Mouse (Mus musculus): ENCODE results near the gene Rasgrp4. TPM values are rescaled to one million over a fixed set of nuclear protein-coding genes. Genes with fewer than 3 reads are reported as not detected.
"Not testable (repeated sequence)": the region's sequence is repeated elsewhere in the genome, so short reads cannot be mapped to it uniquely, and the experiment has no call there.

The Rasgrp4 gene
- polyA plus RNA-seq, 1 experiment from 2014 or later: 1.2 TPM

DNA sequence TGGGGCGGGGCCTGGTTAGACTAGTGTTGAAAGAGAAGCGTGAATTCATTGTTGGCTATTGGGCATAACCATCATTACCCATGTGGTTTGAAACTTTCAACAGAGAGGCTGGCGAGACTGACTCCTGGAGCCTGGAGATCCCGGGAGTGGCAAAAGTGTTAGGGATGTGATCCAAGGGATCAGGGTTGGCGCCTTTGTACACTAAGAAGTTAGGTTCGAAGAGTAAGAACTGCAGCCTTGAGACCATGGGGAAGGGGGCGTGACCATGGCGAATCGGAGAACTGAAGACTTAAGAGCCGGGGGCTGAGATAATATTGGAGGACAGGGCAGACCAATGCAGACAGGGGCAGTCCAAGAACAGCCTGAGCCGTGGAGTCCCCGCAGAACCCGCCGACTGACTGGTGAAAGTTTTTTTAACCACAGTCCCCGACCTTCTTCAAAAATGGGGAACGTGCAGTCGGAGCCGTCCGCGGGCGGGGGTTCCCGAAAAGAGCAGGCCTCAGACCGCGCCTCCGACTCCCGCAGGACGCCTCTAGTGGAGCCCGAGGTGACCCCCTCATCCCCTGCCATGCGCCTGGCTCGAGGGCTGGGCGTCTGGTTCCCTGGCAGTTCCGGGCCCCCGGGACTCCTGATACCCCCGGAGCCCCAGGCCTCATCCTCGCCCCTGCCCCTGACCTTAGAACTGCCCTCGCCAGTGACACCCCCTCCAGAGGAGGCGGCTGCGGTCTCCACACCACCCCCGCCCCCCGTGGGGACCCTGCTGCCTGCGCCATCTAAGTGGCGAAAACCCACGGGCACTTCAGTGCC, 36.3 kb downstream of the Rasgrp4 start:
- Histone ChIP-seq H3K4me1 (ENCODE audit: control insufficient read depth, insufficient read depth, low read depth, low read length) (peaks cover 27% of the 10 kb centered on the region), H3K4me2 (ENCODE audit: low read length) (peak overlapping the region; percentile 76), H3K36me3 (ENCODE audit: control insufficient read depth, insufficient read depth, low read length) (peaks cover 23% of the 10 kb centered on the region), H3K27ac (ENCODE audit: low read depth, low read length) (no peak overlapping the region), H3K4me3 (ENCODE audit: low read length) (peak overlapping the region; percentile 80), H3K27me3 (replicated peaks; ENCODE audit: control insufficient read depth, insufficient read depth, low read length) (peaks cover 30% of the 10 kb centered on the region), H3K9me3 (ENCODE audit: control insufficient read depth, low read length) (no peaks in the 10 kb centered on the region), H3K9ac (ENCODE audit: low read depth, low read length) (peak overlapping the region; percentile 33)
- 1% methylated on average over 41 of the region's 43 CpGs for WGBS
- no peak for ATAC-seq

DNA sequence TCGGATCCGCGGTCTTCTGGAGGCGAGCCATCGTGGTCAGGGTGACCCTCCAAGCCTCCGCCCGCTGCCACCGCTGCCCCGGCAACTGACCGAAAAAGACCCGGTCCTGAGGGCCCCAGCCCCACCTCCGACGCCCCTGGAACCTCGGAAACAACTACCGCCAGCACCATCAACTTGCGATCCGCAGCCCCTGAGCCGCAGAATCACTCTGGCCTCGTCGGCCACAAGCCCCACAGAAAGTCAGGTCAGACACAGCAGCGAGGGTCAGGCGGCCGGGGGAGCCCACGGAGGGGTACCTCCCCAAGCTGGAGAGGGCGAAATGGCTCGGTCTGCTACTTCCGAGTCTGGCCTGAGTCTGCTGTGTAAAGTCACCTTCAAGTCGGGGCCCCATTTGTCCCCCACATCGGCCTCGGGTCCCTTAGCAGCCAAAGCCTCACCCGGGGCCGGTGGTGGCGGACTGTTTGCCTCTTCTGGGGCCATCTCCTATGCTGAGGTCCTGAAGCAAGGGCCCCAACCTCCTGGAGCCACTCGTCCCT, 37.0 kb downstream of the Rasgrp4 start:
- 6% methylated on average over 33 of the region's 34 CpGs for WGBS
- no peak for ATAC-seq
- peaks cover 30% of the 10 kb centered on the region for H3K27me3 ChIP-seq (replicated peaks; ENCODE audit: control insufficient read depth, insufficient read depth, low read length)
- peak overlapping the region; percentile 80 for H3K4me3 ChIP-seq (ENCODE audit: low read length)
- peak overlapping the region; percentile 76 for H3K4me2 ChIP-seq (ENCODE audit: low read length)
- H3K9me3 ChIP-seq (ENCODE audit: control insufficient read depth, low read length): no peaks in the 10 kb centered on the region
- H3K36me3 ChIP-seq (ENCODE audit: control insufficient read depth, insufficient read depth, low read length): peaks cover 28% of the 10 kb centered on the region
- no peak overlapping the region for H3K27ac ChIP-seq (ENCODE audit: low read depth, low read length)
- peaks cover 27% of the 10 kb centered on the region for H3K4me1 ChIP-seq (ENCODE audit: control insufficient read depth, insufficient read depth, low read depth, low read length)
- H3K9ac ChIP-seq (ENCODE audit: low read depth, low read length): peak overlapping the region; percentile 33

DNA sequence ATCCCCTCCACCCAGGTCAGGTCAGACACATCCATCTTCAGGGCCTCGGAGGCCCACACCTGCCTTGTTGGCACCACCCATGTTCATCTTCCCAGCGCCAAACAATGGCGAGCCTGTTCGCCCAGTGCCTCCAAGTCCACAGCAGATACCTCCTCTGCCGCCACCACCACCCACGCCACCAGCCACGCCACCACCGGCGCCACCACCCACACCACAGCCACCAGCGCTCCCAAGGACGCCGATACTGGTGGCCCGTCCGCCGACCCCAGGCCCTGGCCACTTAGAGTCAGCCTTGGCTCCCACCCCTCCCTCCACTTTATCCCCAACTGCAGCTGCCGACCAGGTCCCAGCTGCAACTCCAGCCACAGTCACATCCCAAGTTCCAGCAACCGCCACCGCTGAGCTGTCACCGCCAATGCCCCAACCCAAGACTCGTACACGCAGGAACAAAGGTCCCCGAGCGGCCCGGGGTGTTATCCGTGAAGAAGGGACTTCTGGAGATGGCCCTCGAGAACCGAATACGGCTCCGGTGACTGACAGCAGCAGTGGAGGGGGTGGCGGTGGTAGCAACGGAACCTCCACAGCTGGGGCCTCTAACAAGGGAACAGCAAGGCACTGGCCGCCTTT, 37.9 kb downstream of the Rasgrp4 start:
- H3K9me3 ChIP-seq (ENCODE audit: control insufficient read depth, low read length): no peaks in the 10 kb centered on the region
- H3K9ac ChIP-seq (ENCODE audit: low read depth, low read length): no peak overlapping the region

DNA sequence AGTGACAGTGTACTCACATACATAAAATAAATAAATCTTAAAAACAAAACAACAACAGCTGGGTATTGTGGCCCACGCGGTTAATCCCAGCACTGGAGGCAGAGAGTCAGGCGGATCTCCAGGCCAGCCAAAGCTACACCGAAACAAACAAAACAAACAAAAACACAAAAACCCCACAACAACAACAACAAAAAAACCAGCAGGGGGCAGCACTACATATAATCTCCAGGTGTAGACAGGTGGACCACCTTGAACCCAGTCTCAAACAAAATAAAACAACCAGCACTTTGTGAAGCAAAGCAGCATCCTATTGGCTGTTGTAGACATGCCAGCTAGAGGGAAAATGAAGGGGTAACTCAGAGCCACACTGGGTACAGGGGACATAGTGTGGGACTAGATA, 43.5 kb downstream of the Rasgrp4 start:
- Histone ChIP-seq H3K4me2 (ENCODE audit: low read length) (no peak overlapping the region), H3K9ac (ENCODE audit: low read depth, low read length) (no peak overlapping the region), H3K4me1 (ENCODE audit: control insufficient read depth, insufficient read depth, low read depth, low read length) (peaks cover 17% of the 10 kb centered on the region), H3K36me3 (ENCODE audit: control insufficient read depth, insufficient read depth, low read length) (peaks cover 28% of the 10 kb centered on the region), H3K4me3 (ENCODE audit: low read length) (no peak overlapping the region), H3K27me3 (replicated peaks; ENCODE audit: control insufficient read depth, insufficient read depth, low read length) (peaks cover 15% of the 10 kb centered on the region), H3K9me3 (ENCODE audit: control insufficient read depth, low read length) (no peaks in the 10 kb centered on the region), H3K27ac (ENCODE audit: low read depth, low read length) (no peak overlapping the region)
- 94% methylated on average over 4 of the region's 4 CpGs for WGBS
- no peak for ATAC-seq

More for the DNA sequence above, 37.9 kb downstream of the Rasgrp4 start:
- Histone ChIP-seq H3K4me1 (ENCODE audit: control insufficient read depth, insufficient read depth, low read depth, low read length) (peaks cover 27% of the 10 kb centered on the region), H3K4me2 (ENCODE audit: low read length) (no peak overlapping the region), H3K36me3 (ENCODE audit: control insufficient read depth, insufficient read depth, low read length) (peaks cover 28% of the 10 kb centered on the region), H3K4me3 (ENCODE audit: low read length) (no peak overlapping the region), H3K27ac (ENCODE audit: low read depth, low read length) (no peak overlapping the region), H3K27me3 (replicated peaks; ENCODE audit: control insufficient read depth, insufficient read depth, low read length) (peaks cover 30% of the 10 kb centered on the region)
- ATAC-seq: no peak
- WGBS: 27% methylated on average over 31 of the region's 32 CpGs

DNA sequence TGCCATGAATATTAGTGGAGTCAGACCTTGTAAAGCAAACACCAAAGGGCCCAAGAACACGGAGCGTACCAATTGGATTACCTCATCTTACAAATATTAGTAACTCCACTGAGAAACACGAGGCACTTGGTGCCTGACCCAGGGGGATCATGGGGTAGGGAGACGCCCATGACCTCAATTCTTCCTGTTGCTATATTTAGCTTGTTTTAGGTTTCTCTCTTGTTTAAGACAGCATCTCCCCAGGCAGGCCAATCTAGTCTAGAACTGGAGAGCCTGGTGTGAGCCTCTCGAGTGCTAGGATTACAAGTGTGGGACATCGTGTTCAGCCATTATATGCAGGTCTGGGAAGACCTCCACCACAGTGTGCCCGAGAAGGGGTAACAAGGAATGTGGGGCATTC, 44.7 kb downstream of the Rasgrp4 start:
- H3K27me3 ChIP-seq (replicated peaks; ENCODE audit: control insufficient read depth, insufficient read depth, low read length): peaks cover 6% of the 10 kb centered on the region; the same call in 1 of the 2 replicates
- no peak for ATAC-seq
- H3K4me1 ChIP-seq (ENCODE audit: control insufficient read depth, insufficient read depth, low read depth, low read length): peaks cover 17% of the 10 kb centered on the region
- peak overlapping the region; percentile 90 for H3K4me2 ChIP-seq (ENCODE audit: low read length)
- peak overlapping the region; percentile 74 for H3K4me3 ChIP-seq (ENCODE audit: low read length)
- H3K9me3 ChIP-seq (ENCODE audit: control insufficient read depth, low read length): no peaks in the 10 kb centered on the region
- no peak overlapping the region for H3K27ac ChIP-seq (ENCODE audit: low read depth, low read length)
- H3K36me3 ChIP-seq (ENCODE audit: control insufficient read depth, insufficient read depth, low read length): peaks cover 16% of the 10 kb centered on the region
- peak overlapping the region; percentile 81 for H3K9ac ChIP-seq (ENCODE audit: low read depth, low read length)
- WGBS: 59% methylated on average over 7 of the region's 7 CpGs

DNA sequence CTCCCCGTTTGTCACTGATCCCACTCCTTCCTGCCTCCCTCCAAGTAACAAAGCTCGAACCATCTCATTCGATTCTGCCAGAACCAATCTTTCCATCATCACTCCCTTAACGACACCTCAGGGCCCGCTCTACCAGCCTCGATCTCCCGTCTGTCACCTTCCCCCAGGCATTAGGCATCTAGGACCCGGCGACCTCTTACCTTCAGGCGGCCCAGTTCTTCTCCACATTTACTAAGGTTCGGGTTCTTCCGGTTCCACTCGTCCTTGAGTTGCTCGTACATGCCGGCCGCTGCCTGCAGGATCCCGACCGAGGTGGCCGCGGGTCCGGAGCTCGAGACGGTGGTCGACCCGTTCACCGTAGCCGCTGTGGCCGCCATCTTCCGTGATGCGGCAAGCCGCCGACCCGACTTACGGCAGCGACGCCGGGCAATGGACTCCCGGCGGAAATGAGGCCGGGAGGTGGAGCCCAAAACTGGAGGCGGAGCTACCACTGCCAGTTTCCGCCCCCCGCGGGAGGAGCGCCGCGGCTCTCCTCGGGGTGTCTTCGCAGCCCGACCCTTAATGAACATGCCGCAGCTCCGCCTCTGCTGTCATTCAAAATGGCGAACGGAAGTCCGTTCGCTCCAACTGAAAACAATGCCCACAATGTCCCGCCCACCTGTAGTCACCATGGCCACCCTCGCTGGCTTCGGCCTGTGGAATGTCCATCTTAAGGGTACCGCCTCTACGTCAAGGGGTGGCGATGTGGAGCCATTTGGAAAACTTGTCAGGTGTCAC, 45.6 kb downstream of the Rasgrp4 start, which contains the start of gene Psmd8:
TSS of gene Psmd8 (minus strand) at position 625 of the 777 bp plus-strand sequence.
- peak; percentile 97 for ATAC-seq
- peaks cover under 1% of the 10 kb centered on the region; the same call in 1 of the 2 replicates for H3K27me3 ChIP-seq (replicated peaks; ENCODE audit: control insufficient read depth, insufficient read depth, low read length)
- no peaks in the 10 kb centered on the region for H3K9me3 ChIP-seq (ENCODE audit: control insufficient read depth, low read length)
- H3K4me3 ChIP-seq (ENCODE audit: low read length): peak within 1 kb of the TSS; percentile 74
- peak within 1 kb of the TSS; percentile 81 for H3K9ac ChIP-seq (ENCODE audit: low read depth, low read length)
- H3K36me3 ChIP-seq (ENCODE audit: control insufficient read depth, insufficient read depth, low read length): peaks cover 11% of the 10 kb centered on the region
- H3K4me2 ChIP-seq (ENCODE audit: low read length): peak within 1 kb of the TSS; percentile 90
- WGBS: under 1% methylated on average over 62 of the region's 62 CpGs
- H3K4me1 ChIP-seq (ENCODE audit: control insufficient read depth, insufficient read depth, low read depth, low read length): peaks cover 17% of the 10 kb centered on the region
- peak within 1 kb of the TSS; percentile 83 for H3K27ac ChIP-seq (ENCODE audit: low read depth, low read length)

DNA sequence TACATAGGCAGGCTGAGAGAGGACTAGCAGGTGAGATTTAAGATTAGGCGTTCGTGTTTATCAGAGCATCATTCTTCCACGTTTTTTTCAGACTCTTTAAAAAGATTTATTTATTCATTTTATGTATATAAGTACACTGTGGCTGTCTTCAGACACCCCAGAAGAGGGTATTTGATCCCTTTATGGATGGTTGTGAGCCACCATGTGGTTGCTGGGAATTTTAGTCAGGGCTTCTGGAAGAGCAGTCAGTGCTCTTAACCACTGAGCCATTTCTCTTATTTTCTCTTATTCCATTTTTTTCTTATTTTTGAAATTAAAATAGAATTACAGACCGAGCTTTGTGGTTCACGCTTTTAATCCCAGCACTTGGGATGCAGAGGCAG, 46.2 kb downstream of the Rasgrp4 start:
- no peak; the same call in 1 of the 2 replicates for ATAC-seq
- no peaks in the 10 kb centered on the region for H3K27me3 ChIP-seq (replicated peaks; ENCODE audit: control insufficient read depth, insufficient read depth, low read length)
- peak overlapping the region; percentile 61; the same call in 1 of the 2 replicates for H3K27ac ChIP-seq (ENCODE audit: low read depth, low read length)
- H3K36me3 ChIP-seq (ENCODE audit: control insufficient read depth, insufficient read depth, low read length): peaks cover 6% of the 10 kb centered on the region
- peaks cover 17% of the 10 kb centered on the region for H3K4me1 ChIP-seq (ENCODE audit: control insufficient read depth, insufficient read depth, low read depth, low read length)
- H3K9me3 ChIP-seq (ENCODE audit: control insufficient read depth, low read length): no peaks in the 10 kb centered on the region
- H3K4me2 ChIP-seq (ENCODE audit: low read length): peak overlapping the region; percentile 58
- H3K4me3 ChIP-seq (ENCODE audit: low read length): peak overlapping the region; percentile 74
- 0 out of 2 replicates have a peak overlapping the region, but pooled peaks have one; percentile 20 for H3K9ac ChIP-seq (ENCODE audit: low read depth, low read length)
- 41% methylated on average over 5 of the region's 5 CpGs for WGBS

DNA sequence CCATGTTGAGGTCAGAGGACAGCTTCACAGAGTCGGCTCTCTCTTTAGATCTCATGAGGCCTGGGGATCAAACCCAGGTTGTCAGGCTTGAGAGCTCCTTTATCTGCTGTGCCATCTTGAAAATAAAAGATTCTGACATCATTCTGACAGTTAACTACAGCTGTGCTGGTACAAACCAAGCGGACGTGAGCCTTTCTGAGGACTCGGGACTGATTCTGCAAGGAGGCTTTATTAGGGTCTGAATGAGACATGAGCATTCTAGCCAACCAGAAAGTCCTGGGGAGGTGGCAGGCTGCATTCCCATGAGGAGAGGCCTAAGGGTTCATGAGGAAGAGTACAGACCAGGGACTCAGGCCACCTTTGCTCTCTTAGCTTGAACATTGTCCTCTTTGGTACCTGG, 46.7 kb downstream of the Rasgrp4 start:
- H3K9ac ChIP-seq (ENCODE audit: low read depth, low read length); H3K27ac ChIP-seq (ENCODE audit: low read depth, low read length); ATAC-seq; H3K4me2 ChIP-seq (ENCODE audit: low read length); H3K27me3 ChIP-seq (replicated peaks; ENCODE audit: control insufficient read depth, insufficient read depth, low read length); H3K9me3 ChIP-seq (ENCODE audit: control insufficient read depth, low read length); H3K4me3 ChIP-seq (ENCODE audit: low read length); H3K36me3 ChIP-seq (ENCODE audit: control insufficient read depth, insufficient read depth, low read length): not testable (repeated sequence)
- H3K4me1 ChIP-seq (ENCODE audit: control insufficient read depth, insufficient read depth, low read depth, low read length): peaks cover 17% of the 10 kb centered on the region
- 83% methylated on average over 4 of the region's 4 CpGs for WGBS
